Mouse (Mus musculus) testis, adult 2 months (tissue): ENCODE results near the gene Rsu1.

Source experiments
- CTCF ChIP-seq: fragments of 200-500 bp; IDR thresholded peaks from 2 replicates; pipeline ENCODE4 v1.5.1; 2012; ENCODE audit warnings: low read depth, mild to moderate bottlenecking, inconsistent platforms, low read length, moderate library complexity; ENCODE audit not compliant: control insufficient read depth, insufficient read depth, insufficient replicate concordance
- POLR2A ChIP-seq: fragments of 200-500 bp; IDR thresholded peaks from 2 replicates; pipeline ENCODE4 v1.6.1; 2012; ENCODE audit warnings: low read depth, mild to moderate bottlenecking, inconsistent platforms, low read length, moderate library complexity; ENCODE audit not compliant: control insufficient read depth

GRCm38 (mm10) chr2:13048649-13049048 lies 222.6 kb downstream of the Rsu1 start:
- TF ChIP-seq CTCF (no peak), POLR2A (no peak)
